Mouse (Mus musculus): ENCODE results near the gene Ltbp2. TPM values are rescaled to one million over a fixed set of nuclear protein-coding genes. Genes with fewer than 3 reads are reported as not detected.

The Ltbp2 gene
- polyA plus RNA-seq, 1 experiment from 2014 or later = 0.11 TPM

DNA sequence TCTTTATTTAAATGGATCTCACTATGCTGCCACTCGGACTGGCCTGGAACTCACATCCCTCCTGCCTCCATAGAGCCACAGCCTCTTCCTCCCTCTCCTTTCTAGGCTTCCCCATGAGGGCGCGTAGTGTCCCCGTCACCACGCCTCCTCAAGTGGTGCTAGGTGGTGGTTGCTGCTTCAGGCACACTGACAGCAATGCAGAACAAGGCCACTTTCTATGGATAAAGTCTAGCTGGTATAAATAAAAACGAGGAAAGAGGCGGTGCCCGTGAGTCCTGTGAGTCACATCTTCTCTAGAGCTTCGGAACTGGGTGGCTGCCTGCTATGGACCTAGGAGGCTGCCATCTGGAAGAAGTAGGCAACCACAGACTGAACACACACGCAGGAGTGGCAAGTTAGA is 120.3 kb downstream of the Ltbp2 start:
- 91% methylated on average over 10 of the region's 10 CpGs for WGBS
- Histone ChIP-seq H3K4me1 (peaks cover 43% of the 10 kb centered on the region), H3K27me3 (ENCODE audit: low read depth, poor library complexity, severe bottlenecking) (peaks cover 11% of the 10 kb centered on the region), H3K9me3 (replicated peaks) (no peaks in the 10 kb centered on the region), H3K4me3 (no peak overlapping the region), H3K36me3 (peaks cover 61% of the 10 kb centered on the region), H3K27ac (replicated peaks) (no peak overlapping the region)
- DNase-seq (ENCODE audit: low spot score) = no peak

DNA sequence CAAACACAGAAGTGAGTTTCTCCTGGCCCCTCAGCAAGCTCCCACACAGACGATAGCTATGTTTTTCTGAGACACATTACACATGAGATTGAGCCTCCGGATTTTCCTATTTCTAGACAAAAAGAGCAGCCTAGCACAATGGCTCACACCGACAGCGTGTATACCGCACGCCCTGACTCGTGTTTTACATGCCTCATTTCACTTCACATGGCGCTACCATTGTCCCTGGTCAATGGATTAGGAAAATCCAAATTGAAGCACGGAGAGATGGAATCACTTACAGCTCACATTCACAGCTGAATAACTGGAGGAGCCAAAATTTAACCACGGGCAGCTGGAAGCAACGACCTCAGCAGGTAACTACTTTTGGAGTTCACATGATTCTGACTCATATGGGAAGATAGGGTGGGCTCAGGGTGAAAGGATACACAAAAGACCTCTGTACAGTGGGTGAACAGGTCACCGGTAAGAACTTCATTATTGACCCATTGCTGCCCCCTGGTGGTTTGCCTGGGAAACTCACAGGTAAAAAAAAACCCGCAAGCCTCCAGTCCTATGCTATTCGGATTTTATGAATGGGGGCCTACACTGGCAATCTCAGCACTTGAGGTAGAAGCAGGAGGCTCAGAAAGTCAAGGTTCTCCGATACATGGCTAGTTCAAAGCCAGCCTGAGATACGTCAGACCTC is 121.2 kb downstream of the Ltbp2 start:
- 52% methylated on average over 16 of the region's 16 CpGs for WGBS
- peaks cover 52% of the 10 kb centered on the region for H3K36me3 ChIP-seq
- peaks cover 50% of the 10 kb centered on the region for H3K4me1 ChIP-seq
- peaks cover 11% of the 10 kb centered on the region for H3K27me3 ChIP-seq (ENCODE audit: low read depth, poor library complexity, severe bottlenecking)
- peak overlapping the region; percentile 52; the same call in 1 of the 2 replicates for H3K27ac ChIP-seq (replicated peaks)
- peak; percentile 68 for DNase-seq (ENCODE audit: low spot score)
- no peak overlapping the region for H3K4me3 ChIP-seq
- no peaks in the 10 kb centered on the region for H3K9me3 ChIP-seq (replicated peaks)

DNA sequence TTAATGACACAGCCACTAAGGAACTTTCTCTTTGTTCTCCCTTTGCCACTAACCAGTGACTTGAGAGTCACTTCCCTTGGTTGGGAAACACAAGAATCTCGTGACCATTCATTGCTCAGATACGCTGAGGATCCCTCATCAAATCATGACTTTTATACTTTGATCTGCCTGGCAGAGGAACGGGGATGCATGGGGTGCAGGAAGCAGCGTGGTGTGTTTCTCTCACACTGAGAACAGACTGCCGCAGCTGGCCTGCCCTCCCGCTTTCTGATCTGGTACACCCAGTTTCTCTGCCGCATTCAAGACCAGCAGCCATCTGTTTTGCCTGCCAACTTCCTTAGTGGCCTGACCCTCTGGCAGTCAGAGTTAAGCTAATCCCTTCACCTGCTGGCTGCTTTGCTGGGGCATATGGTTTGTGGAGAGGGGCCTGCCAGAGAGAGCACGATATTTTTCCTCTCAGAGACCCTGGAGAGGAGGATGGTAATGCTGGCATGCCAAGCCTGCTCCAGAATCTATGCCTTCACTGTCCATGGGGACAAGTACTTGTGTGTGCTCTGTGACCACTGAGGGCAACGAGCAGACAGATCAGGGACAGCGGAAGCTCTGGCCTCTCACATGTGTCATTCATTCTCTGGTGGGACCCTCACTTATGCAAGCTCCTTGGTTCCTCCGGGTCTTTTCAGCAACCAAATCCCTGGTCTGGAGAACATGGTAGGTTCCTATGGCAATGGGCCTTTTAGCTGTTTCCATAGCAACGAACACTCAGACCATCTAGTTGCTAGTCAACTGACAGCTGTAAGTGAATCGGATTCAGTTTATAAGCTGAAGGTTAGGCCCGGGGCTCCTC is 124.0 kb downstream of the Ltbp2 start:
- DNase-seq (ENCODE audit: low spot score) = peak; percentile 59
- H3K9me3 ChIP-seq (replicated peaks) = no peaks in the 10 kb centered on the region
- no peak overlapping the region for H3K4me3 ChIP-seq
- peaks cover 53% of the 10 kb centered on the region for H3K4me1 ChIP-seq
- peak overlapping the region; percentile 79 for H3K27ac ChIP-seq (replicated peaks)
- peaks cover 11% of the 10 kb centered on the region for H3K27me3 ChIP-seq (ENCODE audit: low read depth, poor library complexity, severe bottlenecking)
- peaks cover 24% of the 10 kb centered on the region for H3K36me3 ChIP-seq
- 43% methylated on average over 14 of the region's 14 CpGs for whole genome bisulfite sequencing

DNA sequence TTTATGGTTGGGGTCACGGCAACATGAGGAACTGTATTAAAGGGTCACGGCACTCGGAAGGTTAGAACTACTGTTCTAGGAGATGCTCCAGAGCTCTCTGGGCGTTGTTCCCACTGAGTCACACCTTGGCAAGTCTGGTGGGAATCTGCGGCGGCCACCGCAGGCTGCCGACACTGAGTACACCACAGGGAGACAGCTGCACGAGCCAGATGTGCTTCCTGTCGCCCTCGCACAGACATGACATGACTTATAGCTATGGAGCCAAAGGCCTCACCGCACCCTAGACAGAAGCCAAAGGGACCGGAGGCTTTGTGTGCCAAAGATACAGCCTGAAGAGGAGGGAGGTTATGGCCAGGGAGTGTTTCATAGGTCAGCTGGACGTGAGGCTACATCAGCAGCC is 125.7 kb downstream of the Ltbp2 start:
- 85% methylated on average over 14 of the region's 14 CpGs for WGBS
- Histone ChIP-seq H3K36me3 (peaks cover 7% of the 10 kb centered on the region), H3K4me3 (no peak overlapping the region), H3K27me3 (ENCODE audit: low read depth, poor library complexity, severe bottlenecking) (peaks cover 5% of the 10 kb centered on the region), H3K9me3 (replicated peaks) (no peaks in the 10 kb centered on the region), H3K4me1 (peaks cover 60% of the 10 kb centered on the region), H3K27ac (replicated peaks) (no peak overlapping the region; the same call in 1 of the 2 replicates)
- DNase-seq (ENCODE audit: low spot score) = no peak

DNA sequence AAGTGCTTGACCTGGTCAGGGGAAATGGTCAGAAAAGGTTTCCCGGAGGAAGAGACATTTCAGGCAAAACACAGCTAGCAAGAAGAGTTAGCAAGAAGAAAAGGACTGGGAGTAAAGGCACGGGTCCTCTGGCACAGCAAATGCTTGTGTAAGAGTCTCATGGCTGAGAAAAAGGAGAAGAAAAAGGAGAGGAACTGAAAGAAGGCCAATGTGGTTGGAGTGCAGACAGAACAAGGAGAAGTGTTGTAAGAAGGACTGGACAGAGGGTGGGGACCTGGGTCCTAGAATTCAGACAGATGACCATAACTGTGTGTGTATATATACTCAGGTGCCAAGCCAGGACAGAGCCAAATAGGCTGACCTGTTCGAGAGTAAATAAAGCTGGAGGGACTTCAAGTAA is 128.2 kb downstream of the Ltbp2 start:
- H3K4me3 ChIP-seq = no peak overlapping the region
- no peaks in the 10 kb centered on the region; the same call in 1 of the 2 replicates for H3K27me3 ChIP-seq (ENCODE audit: low read depth, poor library complexity, severe bottlenecking)
- no peak for DNase-seq (ENCODE audit: low spot score)
- no peaks in the 10 kb centered on the region for H3K9me3 ChIP-seq (replicated peaks)
- H3K36me3 ChIP-seq = no peaks in the 10 kb centered on the region
- peaks cover 42% of the 10 kb centered on the region for H3K4me1 ChIP-seq
- no peak overlapping the region for H3K27ac ChIP-seq (replicated peaks)
- 81% methylated on average over 3 of the region's 3 CpGs for WGBS

DNA sequence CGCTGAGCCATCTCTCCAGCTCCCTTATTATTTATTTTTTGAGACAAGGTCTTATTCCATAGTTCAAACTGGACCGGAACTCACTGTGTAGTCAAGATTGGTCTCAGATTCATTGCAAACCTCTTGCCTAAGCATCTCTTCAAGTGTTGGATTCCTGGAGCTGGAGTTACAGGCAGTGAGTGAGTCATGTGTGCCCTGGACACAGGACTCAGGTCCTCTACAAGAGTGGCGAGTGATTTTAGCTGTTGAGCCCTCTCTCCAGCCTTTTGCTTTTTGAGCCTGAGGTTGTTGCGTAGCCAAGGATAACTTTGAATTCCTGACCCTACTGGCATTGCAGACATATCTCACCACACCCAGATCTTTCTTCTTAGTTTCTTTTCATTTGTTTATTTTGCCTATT is 130.6 kb downstream of the Ltbp2 start:
- WGBS = 61% methylated on average over 4 of the region's 4 CpGs
- H3K9me3 ChIP-seq (replicated peaks) = no peaks in the 10 kb centered on the region
- no peak for DNase-seq (ENCODE audit: low spot score)
- H3K27me3 ChIP-seq (ENCODE audit: low read depth, poor library complexity, severe bottlenecking) = no peaks in the 10 kb centered on the region
- no peak overlapping the region for H3K27ac ChIP-seq (replicated peaks)
- H3K36me3 ChIP-seq = no peaks in the 10 kb centered on the region
- peaks cover 19% of the 10 kb centered on the region for H3K4me1 ChIP-seq
- no peak overlapping the region for H3K4me3 ChIP-seq

GRCm38 (mm10) chr12:84743496-84743895 is 132.8 kb downstream of the Ltbp2 start:
- no peaks in the 10 kb centered on the region for H3K27me3 ChIP-seq (ENCODE audit: low read depth, poor library complexity, severe bottlenecking)
- no peak overlapping the region for H3K4me3 ChIP-seq
- DNase-seq (ENCODE audit: low spot score) = no peak
- WGBS = 89% methylated on average over 10 of the region's 10 CpGs
- H3K27ac ChIP-seq (replicated peaks) = no peak overlapping the region
- peaks cover 11% of the 10 kb centered on the region for H3K4me1 ChIP-seq
- no peaks in the 10 kb centered on the region for H3K36me3 ChIP-seq
- H3K9me3 ChIP-seq (replicated peaks) = no peaks in the 10 kb centered on the region

DNA sequence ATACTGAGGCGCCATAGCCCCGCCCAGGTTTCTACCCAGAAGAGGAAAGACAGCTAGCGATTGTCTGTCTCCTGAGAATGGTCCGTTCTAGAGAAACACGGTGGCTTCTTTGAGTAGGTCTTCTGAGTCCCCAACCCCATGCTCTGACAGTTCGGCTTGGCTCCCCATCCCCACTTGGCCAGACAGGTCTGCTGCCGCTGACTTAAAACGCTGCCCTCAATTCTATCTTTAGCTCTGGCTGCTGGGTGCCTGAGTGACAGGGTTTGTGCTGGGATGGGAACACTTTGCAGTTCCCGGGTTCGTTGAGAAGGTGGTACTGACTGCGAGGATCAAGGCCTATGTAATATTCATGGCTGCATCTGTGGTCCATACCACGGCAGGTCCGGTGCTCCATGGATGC is 143.0 kb downstream of the Ltbp2 start:
- Histone ChIP-seq H3K9me3 (replicated peaks) (no peaks in the 10 kb centered on the region), H3K4me1 (no peaks in the 10 kb centered on the region), H3K4me3 (no peak overlapping the region), H3K27me3 (ENCODE audit: low read depth, poor library complexity, severe bottlenecking) (no peaks in the 10 kb centered on the region), H3K27ac (replicated peaks) (no peak overlapping the region), H3K36me3 (no peaks in the 10 kb centered on the region)
- DNase-seq (ENCODE audit: low spot score) = no peak
- 77% methylated on average over 13 of the region's 13 CpGs for WGBS

Other genes starting within 250 kb of the Ltbp2 start
- gene Vrtn, start 235.5 kb downstream of the Ltbp2 start, polyA plus RNA-seq (2016; fragmentation: Nextera tagmentation; extraction: Ambion mirVana) = not detected in 2 replicates
- 0.10 and 0.15 TPM in 2 replicates for gene Syndig1l, start 177.7 kb downstream of the Ltbp2 start, polyA plus RNA-seq (2016; fragmentation: Nextera tagmentation; extraction: Ambion mirVana)
- gene Npc2, start 103.4 kb downstream of the Ltbp2 start, polyA plus RNA-seq (2016; fragmentation: Nextera tagmentation; extraction: Ambion mirVana) = 82.7 and 93.0 TPM in 2 replicates
- gene Isca2, start 103.3 kb downstream of the Ltbp2 start, polyA plus RNA-seq (2016; fragmentation: Nextera tagmentation; extraction: Ambion mirVana) = 162 and 190 TPM in 2 replicates
- 169 and 182 TPM in 2 replicates for gene Fcf1, start 94.4 kb upstream of the Ltbp2 start, polyA plus RNA-seq (2016; fragmentation: Nextera tagmentation; extraction: Ambion mirVana)
- 16.0 and 20.8 TPM in 2 replicates for gene Arel1, start 94.4 kb upstream of the Ltbp2 start, polyA plus RNA-seq (2016; fragmentation: Nextera tagmentation; extraction: Ambion mirVana)
- 30.9 and 33.6 TPM in 2 replicates for gene Ylpm1, start 119.8 kb upstream of the Ltbp2 start, polyA plus RNA-seq (2016; fragmentation: Nextera tagmentation; extraction: Ambion mirVana)
- 2.3 and 3.5 TPM in 2 replicates for gene Prox2, start 234.2 kb upstream of the Ltbp2 start, polyA plus RNA-seq (2016; fragmentation: Nextera tagmentation; extraction: Ambion mirVana)
- gene Dlst, start 234.3 kb upstream of the Ltbp2 start, polyA plus RNA-seq (2016; fragmentation: Nextera tagmentation; extraction: Ambion mirVana) = 110 and 111 TPM in 2 replicates